Mouse (Mus musculus) hindbrain, postnatal 0 days (tissue): Measurements from ENCODE around the gene Slc38a7. TPM values are rescaled to one million over a fixed set of nuclear protein-coding genes. Genes with fewer than 3 reads are reported as not detected.
A peak's percentile ranks its signal among the peaks of the same experiment; 100 is the strongest.

Experiments used
- ATAC-seq: fragments of 200-750 bp; cut with Nextera tagmentation; 2 replicates; pipeline ENCODE4 v1.8.0; 2017; ENCODE audit warnings: mild to moderate bottlenecking, moderate TSS enrichment, moderate library complexity
- DNase-seq: peaks from one replicate; pipeline ENCODE4 v3.0.0-alpha.2; 2015; ENCODE audit warnings: low spot score
- H3K27ac ChIP-seq: fragments of 300-500 bp; sonication (generic); 2 replicates; pipeline ENCODE4 v1.5.1; 2014; ENCODE audit warnings: mild to moderate bottlenecking
- H3K27me3 ChIP-seq: fragments of 300-500 bp; sonication (generic); 2 replicates; pipeline ENCODE4 v1.6.1; 2014; ENCODE audit warnings: low read length, mixed read lengths; ENCODE audit not compliant: insufficient read depth
- H3K36me3 ChIP-seq: fragments of 300-500 bp; sonication (generic); 2 replicates; pipeline ENCODE4 v1.6.1; 2014; ENCODE audit warnings: low read length, mixed read lengths; ENCODE audit not compliant: insufficient read depth
- H3K4me1 ChIP-seq: fragments of 300-500 bp; sonication (generic); 2 replicates; pipeline ENCODE4 v1.6.1; 2014; ENCODE audit warnings: antibody characterized with exemption, low read length, mixed read lengths; ENCODE audit not compliant: insufficient read depth
- H3K4me2 ChIP-seq: fragments of 300-500 bp; sonication (generic); 2 replicates; pipeline ENCODE4 v1.6.1; 2014; ENCODE audit warnings: low read depth, mild to moderate bottlenecking, low read length, moderate library complexity, mixed read lengths
- H3K4me3 ChIP-seq: fragments of 300-500 bp; sonication (generic); 2 replicates; pipeline ENCODE4 v1.5.1; 2014; ENCODE audit warnings: low read length
- H3K9ac ChIP-seq: fragments of 300-500 bp; sonication (generic); replicated peaks from 2 replicates; pipeline ENCODE4 v1.6.1; 2014; ENCODE audit warnings: mild to moderate bottlenecking, low read length, moderate library complexity, mixed read lengths
- H3K9me3 ChIP-seq: fragments of 300-500 bp; sonication (generic); 2 replicates; pipeline ENCODE4 v1.6.1; 2016; ENCODE audit warnings: low read length, mixed read lengths
- CTCF ChIP-seq: IDR thresholded peaks from 2 replicates; pipeline ENCODE4 v1.5.1; 2016; ENCODE audit warnings: antibody characterized with exemption, control low read depth, low read depth
- WGBS: fragments of 180-500 bp; shearing (Covaris S2); extraction: QIAGEN DNeasy Blood & Tissue Kit; methylation state at CpG from one replicate; pipeline ENCODE4 v1.1.7; 2014; 5-methylcytosine and 5-hydroxymethylcytosine counted together
- polyA plus RNA-seq: library from polyadenylated mRNA; unstranded; fragments of >200 nt; fragmentation: Nextera tagmentation; extraction: Ambion mirVana; gene quantifications from 2 replicates; pipeline ENCODE4 v1.2.1, GENCODE M21; 2015
- total RNA-seq: library from RNA; depleted of rRNA; stranded (reverse); fragments of >200 nt; gene quantifications from 2 replicates; pipeline ENCODE4 v1.2.3, GENCODE M21; 2014; rRNA removed

Slc38a7 gene
- total RNA-seq, result 29.8 and 35.6 TPM in 2 replicates
- 19.6 and 21.6 TPM in 2 replicates for polyA plus RNA-seq

- no peak for TF ChIP-seq CTCF
- Histone ChIP-seq H3K4me1 (peaks cover 5% of the 10 kb centered on the region; the same call in 1 of the 2 replicates), H3K27ac (no peak within 1 kb of the TSS), H3K27me3 (no peaks in the 10 kb centered on the region), H3K9ac (peak within 1 kb of the TSS; percentile 45), H3K4me3 (peak within 1 kb of the TSS; percentile 44), H3K4me2 (peak within 1 kb of the TSS; percentile 58), H3K36me3 (no peaks in the 10 kb centered on the region), H3K9me3 (no peaks in the 10 kb centered on the region)
- ATAC-seq (peak; percentile 97), DNase-seq (peak; percentile 91)
- 10% methylated on average over 22 of the region's 22 CpGs for WGBS
Observed at GRCm38 (mm10) chr8:95853102-95853843, at the start of gene Slc38a7. Gene Slc38a7 (minus strand): TSS chr8:95853539.

DNA sequence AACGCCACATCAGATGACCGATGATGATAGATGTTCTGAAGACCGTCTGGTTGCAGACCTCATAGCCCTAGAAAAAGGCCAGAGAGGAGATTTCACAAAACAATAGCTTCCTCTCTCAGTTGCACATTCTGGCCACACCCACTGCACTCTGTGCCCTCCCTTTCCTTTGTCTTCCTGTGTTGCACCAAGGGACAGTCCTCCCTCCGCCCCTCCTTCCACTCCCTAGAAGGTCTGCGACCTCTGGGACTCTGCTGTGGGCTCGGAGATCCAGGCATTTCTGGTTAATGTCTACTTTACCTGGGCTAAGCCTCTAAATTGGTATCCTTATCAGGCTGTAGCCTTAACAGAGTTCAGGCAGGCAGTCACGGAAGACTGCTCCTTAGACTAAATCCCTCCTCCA, 48.5 kb upstream of the Slc38a7 start:
- Histone ChIP-seq H3K9ac (no peak overlapping the region), H3K36me3 (no peaks in the 10 kb centered on the region), H3K27me3 (no peaks in the 10 kb centered on the region), H3K4me1 (no peaks in the 10 kb centered on the region), H3K27ac (no peak overlapping the region), H3K4me2 (no peak overlapping the region), H3K4me3 (no peak overlapping the region), H3K9me3 (no peaks in the 10 kb centered on the region)
- WGBS, result 26% methylated on average over 7 of the region's 7 CpGs
- no peak for TF ChIP-seq CTCF
- ATAC-seq (no peak), DNase-seq (no peak)

DNA sequence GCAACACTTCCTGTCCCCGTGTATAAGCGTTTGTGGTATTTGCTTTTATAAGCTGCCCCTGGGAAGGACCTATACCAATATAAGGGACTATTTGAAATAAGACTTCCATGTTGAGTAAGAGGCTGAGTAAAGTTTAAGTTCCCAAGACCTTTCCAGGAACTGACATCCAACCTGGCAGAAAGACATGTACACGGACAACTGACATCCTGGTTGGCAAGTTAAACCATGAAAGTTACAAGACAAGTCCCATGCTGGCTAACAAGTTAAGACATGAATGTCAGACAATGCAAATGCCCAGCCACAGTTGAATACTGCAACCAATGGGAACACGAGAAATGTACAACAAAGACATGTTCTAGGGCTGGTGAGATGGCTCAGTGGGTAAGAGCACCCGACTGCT, 40.4 kb upstream of the Slc38a7 start:
- H3K4me1 ChIP-seq, result no peaks in the 10 kb centered on the region
- no peak overlapping the region for H3K4me3 ChIP-seq
- H3K36me3 ChIP-seq, result no peaks in the 10 kb centered on the region
- TF ChIP-seq CTCF, result no peak
- 72% methylated on average over 5 of the region's 5 CpGs for WGBS
- no peaks in the 10 kb centered on the region for H3K27me3 ChIP-seq
- no peaks in the 10 kb centered on the region for H3K9me3 ChIP-seq
- DNase-seq (no peak), ATAC-seq (no peak)
- no peak overlapping the region for H3K9ac ChIP-seq
- no peak overlapping the region for H3K27ac ChIP-seq
- H3K4me2 ChIP-seq, result no peak overlapping the region

DNA sequence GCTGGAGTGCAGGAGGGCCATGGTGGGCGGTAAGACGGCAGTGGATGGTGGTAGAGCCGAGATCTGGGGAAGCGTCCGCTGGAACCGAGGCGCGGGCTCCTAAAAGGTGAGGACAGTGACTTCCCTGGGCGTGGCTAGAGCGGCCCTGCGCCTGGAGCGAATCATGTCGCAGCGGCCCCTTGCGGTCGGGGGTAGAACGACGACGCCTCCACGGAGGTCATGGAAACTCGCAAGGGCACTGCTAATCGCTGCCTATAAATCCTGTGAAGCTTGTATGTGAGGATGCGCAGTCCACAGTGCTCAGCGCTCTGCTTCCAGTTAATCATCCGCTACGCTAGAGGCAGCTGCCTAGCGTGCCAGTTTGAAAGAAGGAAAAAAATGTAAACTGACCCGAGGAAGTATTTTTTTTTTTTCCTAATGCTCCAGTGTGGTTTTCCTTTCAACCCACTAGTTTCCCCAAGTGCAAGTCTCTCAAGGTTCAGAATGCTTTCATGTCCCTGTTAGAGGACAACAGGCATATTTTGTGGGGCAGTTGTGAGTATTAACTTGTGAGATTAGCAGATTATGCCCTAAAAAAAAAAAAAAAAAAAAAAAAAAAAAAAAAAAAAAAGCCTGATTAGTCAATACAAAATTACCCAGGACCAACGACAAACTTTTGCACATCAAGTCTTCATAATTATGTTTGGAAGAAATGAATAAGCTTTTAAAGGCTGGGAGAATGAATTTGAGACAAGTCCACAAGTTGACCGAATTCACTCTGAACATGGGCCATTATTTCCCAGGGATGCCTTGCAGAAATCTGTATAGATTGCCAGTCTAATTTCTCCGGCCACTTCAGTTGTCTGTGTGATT, 35.2 kb upstream of the Slc38a7 start, which contains the start of gene Got2:
Got2 (minus strand) TSS at position 263 of the 852 bp plus-strand sequence.
- Histone ChIP-seq H3K4me2 (peak within 1 kb of the TSS; percentile 74), H3K9me3 (no peaks in the 10 kb centered on the region), H3K27me3 (no peaks in the 10 kb centered on the region), H3K27ac (peak within 1 kb of the TSS; percentile 83), H3K9ac (peak within 1 kb of the TSS; percentile 72), H3K36me3 (no peaks in the 10 kb centered on the region), H3K4me1 (peaks cover 5% of the 10 kb centered on the region; the same call in 1 of the 2 replicates), H3K4me3 (peak within 1 kb of the TSS; percentile 97)
- 8% methylated on average over 29 of the region's 31 CpGs for WGBS
- TF ChIP-seq CTCF, result peak; percentile 95
- peak; percentile 91 for ATAC-seq
- DNase-seq, result peak; percentile 96

DNA sequence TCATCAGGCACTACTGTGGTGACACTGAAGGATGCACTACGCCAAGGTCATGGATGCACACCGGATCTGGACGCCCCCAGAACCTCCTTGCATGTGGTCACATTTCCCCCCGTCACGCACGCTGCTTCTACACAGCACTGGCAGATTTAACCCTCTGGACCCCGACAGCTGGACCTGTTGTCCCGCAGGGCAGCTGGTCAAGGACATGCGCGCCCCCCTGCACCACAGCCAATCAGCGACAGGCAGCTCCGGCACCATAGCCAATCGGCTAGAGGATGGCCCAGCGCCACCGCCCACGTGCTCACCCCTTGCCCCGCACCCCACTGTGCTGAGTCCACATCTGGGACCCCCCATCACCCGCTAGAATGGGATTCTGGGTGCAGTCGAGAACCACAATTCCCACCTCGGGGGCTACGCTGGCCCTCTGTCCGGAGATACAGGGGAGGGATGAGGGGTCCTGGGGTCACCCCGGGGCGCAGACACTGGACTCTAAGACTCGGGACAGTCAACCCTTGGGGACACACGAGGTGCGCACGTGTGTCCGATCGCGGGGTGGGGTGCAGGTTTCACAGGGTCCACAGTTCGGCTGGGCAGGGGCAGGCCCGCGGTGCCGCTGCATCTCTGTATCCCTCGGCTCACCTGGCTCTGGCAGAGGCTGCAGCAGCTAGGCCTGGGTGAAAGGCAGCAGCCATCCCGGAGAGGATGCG, 34.4 kb upstream of the Slc38a7 start:
- no peak for TF ChIP-seq CTCF
- H3K4me2 ChIP-seq, result peak overlapping the region; percentile 74
- H3K4me1 ChIP-seq, result peaks cover 5% of the 10 kb centered on the region; the same call in 1 of the 2 replicates
- H3K27me3 ChIP-seq, result no peaks in the 10 kb centered on the region
- DNase-seq (peak; percentile 86), ATAC-seq (peak; percentile 93)
- H3K9me3 ChIP-seq, result no peaks in the 10 kb centered on the region
- peak overlapping the region; percentile 83 for H3K27ac ChIP-seq
- WGBS, result 1% methylated on average over 38 of the region's 38 CpGs
- H3K36me3 ChIP-seq, result no peaks in the 10 kb centered on the region
- H3K9ac ChIP-seq, result peak overlapping the region; percentile 72
- H3K4me3 ChIP-seq, result peak overlapping the region; percentile 97
